Mouse (Mus musculus) E14TG2a.4 (cell line): ENCODE measurements around the gene Ano6.

Experiments used
- H3K27me3 ChIP-seq: 2 replicates; pipeline ENCODE4 v1.6.1; 2014; ENCODE audit warnings: low read length, control low read depth; ENCODE audit not compliant: insufficient read depth
- H3K36me3 ChIP-seq: 2 replicates; pipeline ENCODE4 v1.6.1; 2014; ENCODE audit warnings: low read length, control low read depth; ENCODE audit not compliant: insufficient read depth
- H3K4me1 ChIP-seq: replicated peaks from 2 replicates; pipeline ENCODE4 v1.6.1; 2014; ENCODE audit warnings: low read depth, low read length, control low read depth
- H3K4me3 ChIP-seq: replicated peaks from 2 replicates; pipeline ENCODE4 v1.5.1; 2014; ENCODE audit warnings: mild to moderate bottlenecking, low read length
- H3K9me3 ChIP-seq: 2 replicates; pipeline ENCODE4 v1.6.1; 2014; ENCODE audit warnings: low read length, control low read depth
- CTCF ChIP-seq: conservative IDR thresholded peaks from 2 replicates; pipeline ENCODE4 v1.5.1; 2014; ENCODE audit warnings: low read length
- NANOG ChIP-seq: IDR thresholded peaks from 2 replicates; pipeline ENCODE4 v1.6.1; 2014; ENCODE audit warnings: borderline replicate concordance, low read length, mixed read lengths
- POU5F1 ChIP-seq: IDR thresholded peaks from 2 replicates; pipeline ENCODE4 v1.6.1; 2014; ENCODE audit warnings: low read length, borderline replicate concordance

Ano6 gene

DNA sequence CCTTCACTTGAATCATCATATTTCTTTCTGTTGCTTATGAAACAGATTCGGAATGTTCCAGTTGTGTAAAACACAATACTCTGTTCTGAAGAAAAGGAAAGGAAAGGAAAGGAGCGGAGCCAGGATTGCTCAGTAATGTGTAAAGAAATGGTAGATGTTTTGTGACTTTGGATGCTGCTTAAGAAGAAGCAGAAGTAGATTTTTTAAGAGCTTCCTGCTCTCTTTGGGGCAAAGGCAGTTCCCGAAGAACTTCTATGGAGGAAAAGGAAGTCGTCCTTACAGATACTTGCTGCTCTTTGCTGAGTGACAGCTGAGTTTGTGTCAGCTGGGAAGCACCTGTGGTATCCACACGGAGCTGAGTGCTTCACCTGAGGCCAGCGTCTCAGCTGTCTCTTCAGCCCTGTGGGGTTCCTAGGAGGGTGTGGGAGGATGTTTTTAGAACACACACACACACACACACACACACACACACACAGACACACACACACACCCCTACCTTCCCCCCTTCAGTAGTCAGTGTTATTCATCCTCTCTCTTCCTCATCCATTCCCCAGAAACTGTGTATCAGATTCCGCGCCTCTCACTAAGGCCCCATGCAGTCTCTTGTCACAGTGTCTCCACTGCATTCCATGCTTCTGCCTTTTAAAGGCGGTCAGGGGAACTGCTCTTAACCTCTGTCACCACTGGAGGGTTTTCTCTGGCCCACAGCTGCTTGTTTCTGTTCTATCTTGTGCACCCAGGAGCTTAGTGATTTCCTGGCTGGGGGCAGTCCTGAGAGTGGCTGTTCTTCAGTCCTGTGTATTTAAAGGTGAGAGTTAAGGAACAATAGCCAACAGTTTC lies 6.7 kb downstream of the Ano6 start:
- no peak overlapping the region for H3K4me3 ChIP-seq
- H3K27me3 ChIP-seq: no peaks in the 10 kb centered on the region
- peaks cover 82% of the 10 kb centered on the region for H3K4me1 ChIP-seq
- TF ChIP-seq NANOG: no peak
- TF ChIP-seq CTCF: no peak
- no peak for TF ChIP-seq POU5F1
- no peaks in the 10 kb centered on the region for H3K9me3 ChIP-seq
- H3K36me3 ChIP-seq: peaks cover 24% of the 10 kb centered on the region

DNA sequence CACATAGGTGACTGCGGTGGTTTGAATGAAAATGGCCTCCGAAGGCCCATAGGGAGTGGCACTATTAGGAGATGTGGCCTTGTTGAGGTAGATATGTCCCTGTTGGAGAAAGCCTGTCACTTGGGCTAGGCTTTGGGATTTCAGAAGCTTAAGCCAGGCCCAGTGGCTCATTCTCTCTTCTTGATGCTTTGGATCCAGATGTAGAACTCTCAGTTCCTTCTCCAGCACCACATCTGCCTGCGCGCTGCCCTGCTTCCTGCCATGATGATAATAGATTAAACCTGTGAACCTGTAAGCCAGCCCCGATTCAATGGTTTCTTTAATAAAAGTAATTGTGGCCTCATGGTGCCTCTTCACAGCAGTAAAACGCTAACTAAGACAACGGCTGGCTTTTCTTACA lies 7.6 kb downstream of the Ano6 start:
- Histone ChIP-seq H3K4me1 (peaks cover 82% of the 10 kb centered on the region), H3K4me3 (no peak overlapping the region), H3K9me3 (no peaks in the 10 kb centered on the region), H3K27me3 (no peaks in the 10 kb centered on the region), H3K36me3 (peaks cover 20% of the 10 kb centered on the region)
- TF ChIP-seq NANOG (no peak), CTCF (no peak), POU5F1 (no peak)

DNA sequence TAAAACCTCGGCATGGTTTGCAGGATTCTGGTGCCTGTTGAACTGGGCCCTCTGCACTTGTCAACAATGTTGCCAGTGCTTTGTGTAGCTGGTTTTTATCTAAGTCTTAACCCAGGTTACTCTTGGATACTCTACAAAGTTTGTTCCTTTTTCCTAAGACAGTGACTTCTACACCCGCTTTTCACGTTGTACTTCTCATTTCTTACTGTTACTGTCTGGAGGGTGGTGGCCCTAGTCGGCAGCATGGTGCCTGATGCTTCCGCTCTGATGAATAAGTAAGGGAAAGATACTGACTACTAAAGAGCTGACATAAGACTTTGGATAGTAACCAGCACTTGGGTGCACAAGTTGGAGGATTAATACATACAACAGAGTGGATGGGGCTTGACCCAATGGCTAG lies 9.0 kb downstream of the Ano6 start:
- Histone ChIP-seq H3K9me3 (no peaks in the 10 kb centered on the region), H3K36me3 (peaks cover 14% of the 10 kb centered on the region), H3K4me1 (peaks cover 83% of the 10 kb centered on the region), H3K4me3 (no peak overlapping the region), H3K27me3 (no peaks in the 10 kb centered on the region)
- TF ChIP-seq POU5F1: no peak
- TF ChIP-seq CTCF: no peak
- no peak for TF ChIP-seq NANOG

DNA sequence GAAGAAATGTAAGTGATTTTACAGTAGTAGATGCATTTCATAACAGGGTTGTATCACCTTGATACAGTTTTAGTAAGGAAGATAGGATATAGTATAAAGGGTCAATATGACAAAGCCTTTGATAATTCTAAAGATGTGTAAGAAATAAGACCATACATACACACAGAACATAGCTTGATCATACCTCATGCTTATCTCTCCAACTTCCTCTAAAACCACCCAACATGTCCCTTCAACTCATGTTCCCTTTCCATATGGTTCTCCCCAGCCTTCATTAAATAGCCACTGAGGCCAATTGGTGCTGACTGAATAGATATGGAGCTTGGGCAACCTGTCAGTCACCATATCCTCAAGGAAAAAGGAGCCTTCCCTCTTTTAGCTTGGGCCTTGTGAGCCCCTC lies 9.4 kb downstream of the Ano6 start:
- H3K4me1 ChIP-seq: peaks cover 83% of the 10 kb centered on the region
- no peak overlapping the region for H3K4me3 ChIP-seq
- no peaks in the 10 kb centered on the region for H3K9me3 ChIP-seq
- peaks cover 14% of the 10 kb centered on the region for H3K36me3 ChIP-seq
- TF ChIP-seq NANOG (no peak), POU5F1 (no peak)
- no peaks in the 10 kb centered on the region for H3K27me3 ChIP-seq

DNA sequence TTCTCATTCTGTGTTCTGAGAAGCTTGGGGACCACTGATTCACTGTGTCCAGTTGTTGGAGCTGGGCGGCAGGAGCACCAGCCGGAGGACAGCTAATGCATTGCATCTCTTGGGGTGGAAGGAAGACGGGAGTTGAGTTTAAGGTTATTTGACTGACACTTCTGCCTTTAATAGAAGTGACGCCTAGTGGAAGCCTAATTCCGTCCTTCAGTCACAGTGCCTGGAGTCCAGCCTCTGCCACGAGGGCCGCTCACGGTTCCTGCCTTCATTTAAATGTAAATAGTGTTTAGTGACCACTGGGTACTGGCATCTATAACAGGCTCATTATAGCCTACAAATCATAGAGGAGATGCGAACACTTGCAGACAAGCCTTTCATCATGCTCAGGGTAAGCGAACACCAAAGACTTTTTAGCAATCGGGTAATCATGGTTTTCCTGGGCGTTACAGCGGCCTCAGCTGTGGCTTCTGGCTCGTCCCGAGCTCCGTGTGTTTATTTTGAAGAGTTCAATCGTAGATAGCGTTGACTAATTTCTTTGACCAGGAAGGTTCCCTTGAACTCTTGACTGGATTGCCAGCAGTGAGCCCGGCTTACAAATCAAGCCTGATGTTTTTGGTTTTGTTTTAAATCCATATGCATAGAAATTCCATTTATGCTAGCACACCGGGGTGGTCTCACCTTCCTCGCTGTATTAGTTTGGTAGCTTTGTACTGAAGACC lies 10.8 kb downstream of the Ano6 start:
- Histone ChIP-seq H3K36me3 (peaks cover 14% of the 10 kb centered on the region), H3K9me3 (no peaks in the 10 kb centered on the region), H3K4me3 (no peak overlapping the region), H3K4me1 (peaks cover 78% of the 10 kb centered on the region), H3K27me3 (no peaks in the 10 kb centered on the region)
- TF ChIP-seq NANOG (no peak), POU5F1 (no peak), CTCF (no peak)

DNA sequence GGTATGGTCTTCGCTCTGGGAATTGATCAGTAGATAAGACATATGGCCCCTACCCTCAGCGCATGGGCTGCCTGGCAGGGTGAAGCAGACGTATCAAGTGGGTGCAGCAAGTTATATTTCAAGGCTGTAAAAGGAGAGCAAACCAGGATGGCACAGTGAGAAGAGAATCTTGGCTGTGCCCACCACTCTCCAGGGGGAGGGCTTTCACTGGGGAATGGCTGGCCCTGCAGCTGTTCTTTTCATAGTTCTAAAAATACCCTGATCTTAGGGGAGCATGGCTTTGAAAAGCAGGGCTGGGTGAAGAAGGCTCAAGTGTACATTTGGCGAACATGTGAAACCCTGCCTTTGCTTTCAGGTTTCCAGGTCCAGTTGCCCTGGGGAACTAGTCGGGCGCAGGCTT lies 11.5 kb downstream of the Ano6 start:
- TF ChIP-seq NANOG (no peak), POU5F1 (no peak), CTCF (no peak)
- no peak overlapping the region for H3K4me3 ChIP-seq
- H3K36me3 ChIP-seq: peaks cover 10% of the 10 kb centered on the region; the same call in 1 of the 2 replicates
- H3K9me3 ChIP-seq: no peaks in the 10 kb centered on the region
- H3K4me1 ChIP-seq: peaks cover 82% of the 10 kb centered on the region
- H3K27me3 ChIP-seq: no peaks in the 10 kb centered on the region

DNA sequence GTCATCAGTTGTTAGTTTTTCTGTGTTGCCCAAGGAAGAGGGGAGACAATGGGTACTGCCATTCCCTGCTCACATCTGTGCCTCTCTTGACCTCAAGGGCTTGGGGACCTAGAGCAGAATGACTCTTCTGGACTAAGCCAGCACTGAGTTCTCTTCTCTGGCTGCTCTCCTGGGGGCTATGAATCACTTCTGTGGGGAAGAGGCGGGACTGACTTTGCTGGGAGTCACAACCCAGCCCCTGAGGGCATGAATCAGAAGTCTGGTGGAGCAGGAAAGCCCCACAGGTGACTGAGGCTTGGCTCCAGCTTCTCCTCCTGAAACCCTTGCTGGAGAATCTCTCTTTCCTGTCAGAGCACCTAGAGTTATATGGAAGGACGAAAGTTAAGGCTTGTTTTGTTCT lies 12.1 kb downstream of the Ano6 start:
- Histone ChIP-seq H3K4me3 (no peak overlapping the region; the same call in 1 of the 2 replicates), H3K4me1 (peaks cover 81% of the 10 kb centered on the region), H3K27me3 (no peaks in the 10 kb centered on the region), H3K36me3 (peaks cover 9% of the 10 kb centered on the region; the same call in 1 of the 2 replicates), H3K9me3 (no peaks in the 10 kb centered on the region)
- TF ChIP-seq POU5F1: no peak

DNA sequence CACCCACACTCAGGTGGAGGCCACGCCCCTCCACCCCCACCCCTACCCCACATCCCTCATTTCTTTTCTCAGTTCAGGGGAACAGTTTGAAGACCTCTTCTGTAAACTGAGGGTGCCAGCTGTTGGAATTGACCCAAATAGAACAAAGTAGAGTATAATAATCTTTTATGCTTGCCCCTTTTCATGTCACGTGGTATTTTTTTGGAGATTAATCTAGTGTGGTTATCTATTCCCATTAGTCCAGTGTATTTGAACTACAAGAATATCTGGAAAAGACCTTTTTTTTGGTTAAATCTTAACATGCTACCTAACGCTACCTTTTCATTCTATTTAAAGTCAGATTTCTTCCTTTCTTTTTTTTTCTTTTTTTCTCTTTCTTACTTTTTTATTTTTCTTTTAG lies 12.8 kb downstream of the Ano6 start:
- no peaks in the 10 kb centered on the region for H3K27me3 ChIP-seq
- H3K4me3 ChIP-seq: peak overlapping the region; percentile 46; the same call in 1 of the 2 replicates
- TF ChIP-seq POU5F1 (no peak), NANOG (no peak), CTCF (no peak)
- peaks cover 79% of the 10 kb centered on the region for H3K4me1 ChIP-seq
- peaks cover 7% of the 10 kb centered on the region; the same call in 1 of the 2 replicates for H3K36me3 ChIP-seq
- H3K9me3 ChIP-seq: no peaks in the 10 kb centered on the region
